Mouse (Mus musculus): ENCODE results near the gene Jmjd1c.
A peak's percentile ranks its signal among the peaks of the same experiment; 100 is the strongest.

- no peak for TF ChIP-seq CEBPB (IDR thresholded peaks at IDR 0.05; ENCODE audit: low read depth)
- TF ChIP-seq CTCF (IDR thresholded peaks at IDR 0.05; ENCODE audit: control insufficient read depth, insufficient read depth, insufficient read length) = peak; percentile 1
- no peak for TF ChIP-seq MAX (IDR thresholded peaks at IDR 0.05)
- TF ChIP-seq USF1 (IDR thresholded peaks at IDR 0.05; ENCODE audit: low read depth) = no peak
- TF ChIP-seq MYOD1 (IDR thresholded peaks at IDR 0.05; ENCODE audit: control insufficient read depth, insufficient read length, low read depth) = no peak
- no peak for TF ChIP-seq MYOG (IDR thresholded peaks at IDR 0.05; ENCODE audit: control insufficient read depth, extremely low read depth, insufficient read length)
These were observed 151.2 kb downstream of the Jmjd1c start for GRCm38 (mm10) chr10:67247145-67247544.
